Mouse (Mus musculus) G1E (cell line): ENCODE measurements around the gene Asb15.

Source experiments
- GATA1 ChIP-seq: IDR thresholded peaks from 2 replicates; pipeline ENCODE4 v1.6.1; 2012; ENCODE audit warnings: borderline replicate concordance, low read length, inconsistent platforms, mixed read lengths
- POLR2AphosphoS5 ChIP-seq: IDR thresholded peaks from 2 replicates; pipeline ENCODE4 v1.6.1; 2012; ENCODE audit warnings: low read depth, low read length, inconsistent platforms; ENCODE audit not compliant: insufficient replicate concordance
- TAL1 ChIP-seq: conservative IDR thresholded peaks from 2 replicates; pipeline ENCODE4 v1.6.1; 2012; ENCODE audit warnings: low read depth, low read length, inconsistent platforms, mixed read lengths

DNA sequence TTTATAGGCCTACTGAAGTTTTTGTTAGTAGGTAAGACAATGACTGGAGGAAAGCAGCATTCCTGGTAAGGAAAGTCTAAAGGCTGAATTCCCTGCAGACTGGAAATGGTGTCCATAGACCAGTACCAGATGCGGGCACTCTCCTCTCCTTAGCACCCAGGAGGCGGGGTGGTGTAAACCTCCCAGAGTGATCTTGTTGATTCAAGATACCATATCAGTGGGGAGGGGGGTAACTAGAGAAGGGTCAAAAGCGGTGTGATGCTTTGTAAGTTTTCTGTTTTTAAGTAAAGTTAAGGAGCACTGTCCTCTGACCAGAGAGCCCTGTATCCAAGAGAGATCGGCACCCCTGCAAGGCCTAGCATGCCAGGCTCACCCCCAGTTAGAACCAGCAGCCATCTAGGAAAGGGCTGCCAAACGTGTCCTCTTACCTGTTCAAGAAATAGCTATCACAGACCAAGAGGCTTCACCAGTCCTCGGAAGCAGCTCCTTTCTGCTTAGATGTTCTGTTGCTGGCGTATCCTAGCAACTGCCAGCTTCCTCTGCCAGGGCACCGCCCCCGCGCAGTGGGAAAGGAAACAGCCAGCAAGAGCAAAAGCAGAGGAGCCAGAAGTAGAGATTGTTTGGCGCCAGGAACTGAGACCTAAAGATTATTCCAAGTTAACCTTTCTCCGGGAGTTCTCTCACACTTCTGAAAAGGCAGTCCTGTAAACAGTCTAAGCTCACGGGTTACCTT lies 13.2 kb upstream of the Asb15 start, which contains the start of gene Iqub:
- no peak for TF ChIP-seq POLR2AphosphoS5
- no peak for TF ChIP-seq GATA1
- no peak for TF ChIP-seq TAL1
